Mouse (Mus musculus): ENCODE data around the gene Tacr1. TPM values are rescaled to one million over a fixed set of nuclear protein-coding genes. Genes with fewer than 3 reads are reported as not detected.

Gene Tacr1
- polyA plus RNA-seq, 1 experiment = not detected

DNA sequence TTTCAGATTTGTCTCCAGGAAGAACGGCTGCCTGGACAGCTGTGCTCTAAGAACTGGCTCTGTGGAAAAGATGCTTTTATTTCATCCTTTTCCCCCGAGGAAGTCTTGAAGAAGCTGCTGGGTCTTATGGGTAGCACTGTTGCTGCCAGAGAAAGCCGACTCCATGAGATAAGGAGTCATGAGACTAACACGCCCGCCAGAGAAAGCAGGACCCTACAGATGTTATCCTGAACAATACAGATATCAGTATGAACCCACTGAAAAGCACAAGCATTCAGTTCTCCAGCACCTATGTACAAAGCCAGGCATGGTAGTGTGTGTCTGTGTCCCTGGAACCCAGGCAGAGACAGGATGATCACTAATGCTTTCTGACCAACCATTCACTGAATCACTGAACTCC, 173.3 kb downstream of the Tacr1 start:
- 61% methylated on average over 5 of the region's 5 CpGs for WGBS
- no peak overlapping the region for H3K27ac ChIP-seq (ENCODE audit: control insufficient read depth, insufficient read depth, low read depth, low read length, poor library complexity)
- no peak for TF ChIP-seq CTCF (IDR thresholded peaks at IDR 0.05; ENCODE audit: control insufficient read depth, insufficient read depth, low read length)
- TF ChIP-seq POLR2A (IDR thresholded peaks at IDR 0.05; ENCODE audit: borderline replicate concordance, control insufficient read depth, low read depth, low read length) = no peak
- no peaks in the 10 kb centered on the region for H3K4me1 ChIP-seq (ENCODE audit: control insufficient read depth, insufficient read depth, low read length)
- H3K4me3 ChIP-seq (replicated peaks; ENCODE audit: control insufficient read depth, low read depth, low read length) = no peak overlapping the region

DNA sequence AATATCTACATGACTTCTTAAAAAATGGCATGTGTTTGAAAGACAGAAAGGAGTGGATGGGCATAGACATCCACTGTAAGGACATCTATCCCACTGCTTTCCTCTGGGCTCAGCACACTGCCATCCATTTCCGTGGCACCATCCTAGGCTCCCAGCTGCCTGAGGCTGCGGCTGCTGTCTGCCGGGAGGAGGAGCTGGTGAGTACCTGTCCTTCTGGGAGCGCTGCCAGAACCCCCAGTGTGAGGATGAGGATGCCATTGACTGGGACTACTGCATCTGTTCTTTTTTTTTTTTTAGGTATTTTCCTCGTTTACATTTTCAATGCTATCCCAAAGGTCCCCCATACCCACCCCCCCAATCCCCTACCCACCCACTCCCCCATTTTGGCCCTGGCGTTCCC, 183.3 kb downstream of the Tacr1 start:
- H3K4me3 ChIP-seq (replicated peaks; ENCODE audit: control insufficient read depth, low read depth, low read length) = no peak overlapping the region
- TF ChIP-seq POLR2A (IDR thresholded peaks at IDR 0.05; ENCODE audit: borderline replicate concordance, control insufficient read depth, low read depth, low read length) = no peak
- no peak for TF ChIP-seq CTCF (IDR thresholded peaks at IDR 0.05; ENCODE audit: control insufficient read depth, insufficient read depth, low read length)
- no peaks in the 10 kb centered on the region; the same call in 1 of the 2 replicates for H3K4me1 ChIP-seq (ENCODE audit: control insufficient read depth, insufficient read depth, low read length)
- WGBS = 71% methylated on average over 6 of the region's 6 CpGs
- H3K27ac ChIP-seq (ENCODE audit: control insufficient read depth, insufficient read depth, low read depth, low read length, poor library complexity) = no peak overlapping the region

DNA sequence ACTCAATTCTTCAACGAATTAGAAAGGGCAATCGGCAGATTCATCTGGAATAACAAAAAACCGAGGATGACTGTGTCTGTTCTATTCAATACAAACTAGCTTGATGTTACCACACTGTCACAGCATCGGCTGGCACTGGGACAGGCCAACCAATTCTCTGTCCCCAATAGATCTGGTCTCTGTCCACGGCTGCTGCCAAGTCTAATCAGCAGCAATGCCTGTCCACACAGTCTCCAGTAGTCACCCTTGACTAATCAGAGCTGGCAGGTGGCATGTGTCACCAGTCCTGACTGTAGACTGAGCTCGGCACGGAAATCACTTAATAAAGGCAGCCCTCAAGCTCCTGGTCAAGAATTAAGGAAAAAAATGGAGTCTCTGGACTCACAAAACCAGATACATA, 187.3 kb downstream of the Tacr1 start:
- TF ChIP-seq POLR2A (IDR thresholded peaks at IDR 0.05; ENCODE audit: borderline replicate concordance, control insufficient read depth, low read depth, low read length) = no peak
- no peak for TF ChIP-seq CTCF (IDR thresholded peaks at IDR 0.05; ENCODE audit: control insufficient read depth, insufficient read depth, low read length)
- no peak overlapping the region for H3K4me3 ChIP-seq (replicated peaks; ENCODE audit: control insufficient read depth, low read depth, low read length)
- 76% methylated on average over 7 of the region's 7 CpGs for WGBS

GRCm38 (mm10) chr6:82595461-82596090, 193.4 kb downstream of the Tacr1 start:
- H3K27ac ChIP-seq (ENCODE audit: control insufficient read depth, insufficient read depth, low read depth, low read length, poor library complexity) = no peak overlapping the region
- H3K4me1 ChIP-seq (ENCODE audit: control insufficient read depth, insufficient read depth, low read length) = no peaks in the 10 kb centered on the region
- no peak for TF ChIP-seq CTCF (IDR thresholded peaks at IDR 0.05; ENCODE audit: control insufficient read depth, insufficient read depth, low read length)
- TF ChIP-seq POLR2A (IDR thresholded peaks at IDR 0.05; ENCODE audit: borderline replicate concordance, control insufficient read depth, low read depth, low read length) = no peak
- H3K4me3 ChIP-seq (replicated peaks; ENCODE audit: control insufficient read depth, low read depth, low read length) = no peak overlapping the region
- 78% methylated on average over 8 of the region's 8 CpGs for WGBS

More for the DNA sequence above, 187.3 kb downstream of the Tacr1 start:
- Histone ChIP-seq H3K27ac (ENCODE audit: control insufficient read depth, insufficient read depth, low read depth, low read length, poor library complexity) (no peak overlapping the region), H3K4me1 (ENCODE audit: control insufficient read depth, insufficient read depth, low read length) (no peaks in the 10 kb centered on the region; the same call in 1 of the 2 replicates)

DNA sequence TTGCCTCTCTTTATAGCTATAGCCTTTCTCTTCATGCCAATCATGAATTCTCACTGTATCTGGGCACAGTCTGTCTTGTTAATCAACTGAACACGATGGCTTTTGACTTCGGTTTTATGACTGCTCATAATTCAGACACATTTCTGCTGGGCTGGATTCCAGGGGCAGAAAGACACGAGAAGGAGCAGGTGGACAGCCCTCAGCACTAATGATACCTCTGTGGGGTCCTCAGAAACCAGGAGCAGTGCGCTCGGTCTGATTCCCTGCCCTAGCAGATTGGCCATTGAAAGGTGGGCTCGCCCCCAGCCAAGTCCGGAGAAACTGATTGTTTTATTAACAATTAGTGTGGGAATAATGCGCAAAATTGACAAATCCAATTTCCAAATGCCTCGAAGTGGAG, 201.1 kb downstream of the Tacr1 start:
- no peak overlapping the region for H3K27ac ChIP-seq (ENCODE audit: control insufficient read depth, insufficient read depth, low read depth, low read length, poor library complexity)
- no peak for TF ChIP-seq POLR2A (IDR thresholded peaks at IDR 0.05; ENCODE audit: borderline replicate concordance, control insufficient read depth, low read depth, low read length)
- no peak for TF ChIP-seq CTCF (IDR thresholded peaks at IDR 0.05; ENCODE audit: control insufficient read depth, insufficient read depth, low read length)
- WGBS = 79% methylated on average over 9 of the region's 9 CpGs
- no peaks in the 10 kb centered on the region for H3K4me1 ChIP-seq (ENCODE audit: control insufficient read depth, insufficient read depth, low read length)
- no peak overlapping the region for H3K4me3 ChIP-seq (replicated peaks; ENCODE audit: control insufficient read depth, low read depth, low read length)

GRCm38 (mm10) chr6:82603665-82604064, 201.5 kb downstream of the Tacr1 start:
- H3K4me3 ChIP-seq (replicated peaks; ENCODE audit: control insufficient read depth, low read depth, low read length) = no peak overlapping the region
- 39% methylated on average over 2 of the region's 2 CpGs for WGBS
- TF ChIP-seq CTCF (IDR thresholded peaks at IDR 0.05; ENCODE audit: control insufficient read depth, insufficient read depth, low read length) = peak; percentile 43
- TF ChIP-seq POLR2A (IDR thresholded peaks at IDR 0.05; ENCODE audit: borderline replicate concordance, control insufficient read depth, low read depth, low read length) = no peak
- H3K27ac ChIP-seq (ENCODE audit: control insufficient read depth, insufficient read depth, low read depth, low read length, poor library complexity) = no peak overlapping the region
- no peaks in the 10 kb centered on the region for H3K4me1 ChIP-seq (ENCODE audit: control insufficient read depth, insufficient read depth, low read length)

DNA sequence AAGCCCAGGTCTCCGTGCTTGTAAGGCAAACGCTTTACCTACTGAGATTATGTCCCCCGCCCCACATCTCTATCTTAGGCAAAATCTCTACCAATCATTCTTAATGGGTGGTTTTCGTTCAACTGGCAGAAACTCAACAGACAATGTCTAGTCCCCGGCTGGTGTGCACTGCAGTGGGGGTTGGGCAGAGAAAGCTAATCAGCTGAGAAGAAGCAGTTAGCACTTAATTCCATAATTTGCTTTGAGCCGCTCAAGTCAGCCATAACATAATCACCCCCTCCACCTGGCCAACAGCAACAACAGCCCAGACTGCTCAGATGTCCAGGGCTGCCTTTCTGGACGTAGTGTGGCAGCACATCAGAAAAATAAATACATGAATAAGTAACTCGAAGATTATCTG, 202.7 kb downstream of the Tacr1 start:
- H3K4me1 ChIP-seq (ENCODE audit: control insufficient read depth, insufficient read depth, low read length) = no peaks in the 10 kb centered on the region

GRCm38 (mm10) chr6:82608756-82609155, 206.6 kb downstream of the Tacr1 start:
- Histone ChIP-seq H3K27ac (ENCODE audit: control insufficient read depth, insufficient read depth, low read depth, low read length, poor library complexity) (no peak overlapping the region), H3K4me3 (replicated peaks; ENCODE audit: control insufficient read depth, low read depth, low read length) (no peak overlapping the region), H3K4me1 (ENCODE audit: control insufficient read depth, insufficient read depth, low read length) (no peaks in the 10 kb centered on the region)
- WGBS = 96% methylated on average over 4 of the region's 4 CpGs
- TF ChIP-seq POLR2A (IDR thresholded peaks at IDR 0.05; ENCODE audit: borderline replicate concordance, control insufficient read depth, low read depth, low read length) (no peak), CTCF (IDR thresholded peaks at IDR 0.05; ENCODE audit: control insufficient read depth, insufficient read depth, low read length) (no peak)

More for the DNA sequence above, 202.7 kb downstream of the Tacr1 start:
- no peak overlapping the region for H3K4me3 ChIP-seq (replicated peaks; ENCODE audit: control insufficient read depth, low read depth, low read length)
- TF ChIP-seq POLR2A (IDR thresholded peaks at IDR 0.05; ENCODE audit: borderline replicate concordance, control insufficient read depth, low read depth, low read length) = no peak
- no peak for TF ChIP-seq CTCF (IDR thresholded peaks at IDR 0.05; ENCODE audit: control insufficient read depth, insufficient read depth, low read length)
- H3K27ac ChIP-seq (ENCODE audit: control insufficient read depth, insufficient read depth, low read depth, low read length, poor library complexity) = no peak overlapping the region
- 69% methylated on average over 8 of the region's 8 CpGs for WGBS
